Mouse (Mus musculus) heart, embryonic 10.5 days (tissue): ENCODE measurements around the gene Etl4. TPM values are rescaled to one million over a fixed set of nuclear protein-coding genes. Genes with fewer than 3 reads are reported as not detected.
A peak's percentile ranks its signal among the peaks of the same experiment; 100 is the strongest.

Source experiments
- DNase-seq: peaks from one replicate; pipeline ENCODE4 v3.0.0-alpha.2; 2017; ENCODE audit warnings: low spot score
- H3K27ac ChIP-seq: fragments of 300-500 bp; sonication (generic); 2 replicates; pipeline ENCODE4 v1.5.1; 2016; ENCODE audit warnings: mild to moderate bottlenecking
- H3K27me3 ChIP-seq: fragments of 300-500 bp; sonication (generic); 2 replicates; pipeline ENCODE4 v1.6.1; 2016; ENCODE audit warnings: mild to moderate bottlenecking; ENCODE audit not compliant: poor library complexity, insufficient read depth, severe bottlenecking
- H3K36me3 ChIP-seq: fragments of 300-500 bp; sonication (generic); 2 replicates; pipeline ENCODE4 v1.6.1; 2016; ENCODE audit warnings: mild to moderate bottlenecking, moderate library complexity
- H3K4me1 ChIP-seq: fragments of 300-500 bp; sonication (generic); 2 replicates; pipeline ENCODE4 v1.6.1; 2016; ENCODE audit warnings: mild to moderate bottlenecking
- H3K4me3 ChIP-seq: fragments of 300-500 bp; sonication (generic); 2 replicates; pipeline ENCODE4 v1.5.1; 2016; ENCODE audit warnings: mild to moderate bottlenecking, moderate library complexity
- H3K9me3 ChIP-seq: fragments of 300-500 bp; sonication (generic); 2 replicates; pipeline ENCODE4 v1.6.1; 2016; ENCODE audit warnings: mild to moderate bottlenecking, moderate library complexity
- WGBS: fragments of 180-500 bp; shearing (Covaris S2); methylation state at CpG from one replicate; pipeline ENCODE4 v1.1.7; 2016; 5-methylcytosine and 5-hydroxymethylcytosine counted together
- polyA plus RNA-seq: library from polyadenylated mRNA; unstranded; fragments of >200 nt; fragmentation: Nextera tagmentation; extraction: Ambion mirVana; gene quantifications from 2 replicates; pipeline ENCODE4 v1.2.1, GENCODE M21; 2016

The Etl4 gene
- 11.4 and 18.7 TPM in 2 replicates for polyA plus RNA-seq

GRCm38 (mm10) chr2:19909171-19909899 lies at the start of gene Etl4:
Etl4 (plus strand) TSS chr2:19909780.
- no peaks in the 10 kb centered on the region for H3K9me3 ChIP-seq
- H3K4me3 ChIP-seq, result peak within 1 kb of the TSS; percentile 69
- no peak within 1 kb of the TSS for H3K27ac ChIP-seq
- H3K36me3 ChIP-seq, result no peaks in the 10 kb centered on the region
- under 1% methylated on average over 37 of the region's 37 CpGs for WGBS
- H3K27me3 ChIP-seq, result peaks cover 43% of the 10 kb centered on the region
- DNase-seq, result peak; percentile 77
- peaks cover 19% of the 10 kb centered on the region for H3K4me1 ChIP-seq

GRCm38 (mm10) chr2:19869167-19869566 lies 40.4 kb upstream of the Etl4 start:
- Histone ChIP-seq H3K27ac (no peak overlapping the region), H3K9me3 (no peaks in the 10 kb centered on the region), H3K27me3 (no peaks in the 10 kb centered on the region), H3K4me3 (no peak overlapping the region), H3K4me1 (no peaks in the 10 kb centered on the region), H3K36me3 (no peaks in the 10 kb centered on the region)
- no peak for DNase-seq

GRCm38 (mm10) chr2:19871881-19872280 lies 37.7 kb upstream of the Etl4 start:
- WGBS, result 83% methylated on average over 1 of the region's 1 CpGs
- no peak for DNase-seq
- no peak overlapping the region for H3K4me3 ChIP-seq
- no peak overlapping the region for H3K27ac ChIP-seq
- no peaks in the 10 kb centered on the region for H3K27me3 ChIP-seq
- no peaks in the 10 kb centered on the region for H3K36me3 ChIP-seq
- no peaks in the 10 kb centered on the region for H3K9me3 ChIP-seq
- no peaks in the 10 kb centered on the region for H3K4me1 ChIP-seq

GRCm38 (mm10) chr2:19890875-19891274 lies 18.7 kb upstream of the Etl4 start:
- no peaks in the 10 kb centered on the region for H3K9me3 ChIP-seq
- no peaks in the 10 kb centered on the region for H3K27me3 ChIP-seq
- no peak overlapping the region for H3K4me3 ChIP-seq
- no peak overlapping the region for H3K27ac ChIP-seq
- H3K4me1 ChIP-seq, result no peaks in the 10 kb centered on the region
- H3K36me3 ChIP-seq, result no peaks in the 10 kb centered on the region
- no peak for DNase-seq
- 32% methylated on average over 4 of the region's 4 CpGs for WGBS

- Histone ChIP-seq H3K9me3 (no peaks in the 10 kb centered on the region), H3K4me1 (peaks cover 19% of the 10 kb centered on the region), H3K4me3 (peak overlapping the region; percentile 69), H3K36me3 (no peaks in the 10 kb centered on the region), H3K27me3 (peaks cover 43% of the 10 kb centered on the region), H3K27ac (no peak overlapping the region)
- 1% methylated on average over 29 of the region's 31 CpGs for WGBS
- DNase-seq, result no peak
Measured at GRCm38 (mm10) chr2:19909900-19910780, 560 bp downstream of the Etl4 start.

- no peak overlapping the region for H3K27ac ChIP-seq
- H3K9me3 ChIP-seq, result no peaks in the 10 kb centered on the region
- peaks cover 19% of the 10 kb centered on the region for H3K4me1 ChIP-seq
- DNase-seq, result no peak
- H3K27me3 ChIP-seq, result peaks cover 43% of the 10 kb centered on the region
- H3K36me3 ChIP-seq, result no peaks in the 10 kb centered on the region
- H3K4me3 ChIP-seq, result peak overlapping the region; percentile 69; the same call in 1 of the 2 replicates
- WGBS, result 2% methylated on average over 8 of the region's 8 CpGs
Measured at GRCm38 (mm10) chr2:19910781-19911175, 1.2 kb downstream of the Etl4 start.

- no peaks in the 10 kb centered on the region for H3K27me3 ChIP-seq
- DNase-seq, result no peak
- no peaks in the 10 kb centered on the region for H3K4me1 ChIP-seq
- H3K27ac ChIP-seq, result no peak overlapping the region
- no peaks in the 10 kb centered on the region for H3K9me3 ChIP-seq
- no peak overlapping the region for H3K4me3 ChIP-seq
- 27% methylated on average over 6 of the region's 6 CpGs for WGBS
- no peaks in the 10 kb centered on the region for H3K36me3 ChIP-seq
Measured at GRCm38 (mm10) chr2:19919190-19919589, 9.6 kb downstream of the Etl4 start.

GRCm38 (mm10) chr2:19930009-19930408 lies 20.4 kb downstream of the Etl4 start:
- 90% methylated on average over 1 of the region's 1 CpGs for WGBS
- H3K4me3 ChIP-seq, result no peak overlapping the region

GRCm38 (mm10) chr2:19933836-19934235 lies 24.3 kb downstream of the Etl4 start:
- Histone ChIP-seq H3K36me3 (no peaks in the 10 kb centered on the region), H3K4me3 (no peak overlapping the region), H3K4me1 (no peaks in the 10 kb centered on the region), H3K27me3 (no peaks in the 10 kb centered on the region), H3K9me3 (no peaks in the 10 kb centered on the region), H3K27ac (no peak overlapping the region)
- 83% methylated on average over 1 of the region's 1 CpGs for WGBS
- DNase-seq, result no peak

More at GRCm38 (mm10) chr2:19930009-19930408, 20.4 kb downstream of the Etl4 start:
- H3K27ac ChIP-seq, result no peak overlapping the region
- H3K27me3 ChIP-seq, result no peaks in the 10 kb centered on the region
- H3K4me1 ChIP-seq, result no peaks in the 10 kb centered on the region
- no peaks in the 10 kb centered on the region for H3K9me3 ChIP-seq
- DNase-seq, result no peak
- no peaks in the 10 kb centered on the region for H3K36me3 ChIP-seq

GRCm38 (mm10) chr2:19945205-19945604 lies 35.6 kb downstream of the Etl4 start:
- no peak overlapping the region for H3K27ac ChIP-seq
- 86% methylated on average over 6 of the region's 6 CpGs for WGBS
- no peaks in the 10 kb centered on the region for H3K9me3 ChIP-seq
- no peaks in the 10 kb centered on the region for H3K36me3 ChIP-seq
- no peaks in the 10 kb centered on the region for H3K4me1 ChIP-seq
- DNase-seq, result no peak
- H3K27me3 ChIP-seq, result no peaks in the 10 kb centered on the region
- no peak overlapping the region for H3K4me3 ChIP-seq

- no peaks in the 10 kb centered on the region for H3K36me3 ChIP-seq
- H3K9me3 ChIP-seq, result no peaks in the 10 kb centered on the region
- WGBS, result 82% methylated on average over 2 of the region's 2 CpGs
- no peak overlapping the region for H3K4me3 ChIP-seq
- no peaks in the 10 kb centered on the region for H3K27me3 ChIP-seq
- no peak for DNase-seq
- H3K27ac ChIP-seq, result no peak overlapping the region
- no peaks in the 10 kb centered on the region for H3K4me1 ChIP-seq
Measured at GRCm38 (mm10) chr2:19953028-19953427, 43.4 kb downstream of the Etl4 start.

GRCm38 (mm10) chr2:19966445-19966844 lies 56.9 kb downstream of the Etl4 start:
- Histone ChIP-seq H3K27ac (no peak overlapping the region), H3K4me3 (no peak overlapping the region), H3K27me3 (no peaks in the 10 kb centered on the region), H3K36me3 (no peaks in the 10 kb centered on the region), H3K9me3 (no peaks in the 10 kb centered on the region), H3K4me1 (no peaks in the 10 kb centered on the region)
- 54% methylated on average over 7 of the region's 7 CpGs for WGBS
- DNase-seq, result no peak

- no peak for DNase-seq
- Histone ChIP-seq H3K36me3 (no peaks in the 10 kb centered on the region), H3K27ac (no peak overlapping the region), H3K4me1 (no peaks in the 10 kb centered on the region), H3K4me3 (no peak overlapping the region), H3K9me3 (no peaks in the 10 kb centered on the region), H3K27me3 (no peaks in the 10 kb centered on the region)
- 82% methylated on average over 4 of the region's 4 CpGs for WGBS
Measured at GRCm38 (mm10) chr2:20037671-20038070, 128.1 kb downstream of the Etl4 start.
